Mouse (Mus musculus) kidney, embryonic 15.5 days (tissue): ENCODE measurements at regions not wholly inside any gene's neighbourhood (a gene's known extent, or its start where the extent isn't known, plus 50 kb on each side); places are given as distances from the start of the nearest gene placed in this dataset.
"Not testable (repeated sequence)": the region's sequence is repeated elsewhere in the genome, so short reads cannot be mapped to it uniquely, and the experiment has no call there.

Experiments
- ATAC-seq: fragments of 200-750 bp; cut with Nextera tagmentation; replicated peaks from 2 replicates; pipeline ENCODE4 v1.8.0; 2017; ENCODE audit warnings: moderate TSS enrichment; ENCODE audit not compliant: low FRiP score
- H3K27ac ChIP-seq: fragments of 300-500 bp; sonication (generic); 2 replicates; pipeline ENCODE4 v1.5.1; 2015; ENCODE audit warnings: mild to moderate bottlenecking, inconsistent platforms
- H3K27me3 ChIP-seq: fragments of 300-500 bp; sonication (generic); 2 replicates; pipeline ENCODE4 v1.6.1; 2015; ENCODE audit warnings: inconsistent platforms
- H3K36me3 ChIP-seq: fragments of 300-500 bp; sonication (generic); 2 replicates; pipeline ENCODE4 v1.6.1; 2015; ENCODE audit warnings: inconsistent platforms
- H3K4me1 ChIP-seq: fragments of 300-500 bp; sonication (generic); 2 replicates; pipeline ENCODE4 v1.6.1; 2015; ENCODE audit warnings: inconsistent platforms
- H3K4me2 ChIP-seq: fragments of 300-500 bp; sonication (generic); 2 replicates; pipeline ENCODE4 v1.6.1; 2015; ENCODE audit warnings: moderate library complexity, mild to moderate bottlenecking, inconsistent platforms
- H3K4me3 ChIP-seq: fragments of 300-500 bp; sonication (generic); replicated peaks from 2 replicates; pipeline ENCODE4 v1.5.1; 2015; ENCODE audit warnings: mild to moderate bottlenecking, inconsistent platforms
- H3K9ac ChIP-seq: fragments of 300-500 bp; sonication (generic); 2 replicates; pipeline ENCODE4 v1.6.1; 2015; ENCODE audit warnings: mild to moderate bottlenecking, inconsistent platforms
- H3K9me3 ChIP-seq: fragments of 300-500 bp; sonication (generic); replicated peaks from 2 replicates; pipeline ENCODE4 v1.6.1; 2016; ENCODE audit warnings: inconsistent platforms
- WGBS: fragments of 180-500 bp; shearing (Covaris S2); methylation state at CpG from one replicate; pipeline ENCODE4 v1.1.7; 2015; ENCODE audit warnings: mixed read lengths; 5-methylcytosine and 5-hydroxymethylcytosine counted together

DNA sequence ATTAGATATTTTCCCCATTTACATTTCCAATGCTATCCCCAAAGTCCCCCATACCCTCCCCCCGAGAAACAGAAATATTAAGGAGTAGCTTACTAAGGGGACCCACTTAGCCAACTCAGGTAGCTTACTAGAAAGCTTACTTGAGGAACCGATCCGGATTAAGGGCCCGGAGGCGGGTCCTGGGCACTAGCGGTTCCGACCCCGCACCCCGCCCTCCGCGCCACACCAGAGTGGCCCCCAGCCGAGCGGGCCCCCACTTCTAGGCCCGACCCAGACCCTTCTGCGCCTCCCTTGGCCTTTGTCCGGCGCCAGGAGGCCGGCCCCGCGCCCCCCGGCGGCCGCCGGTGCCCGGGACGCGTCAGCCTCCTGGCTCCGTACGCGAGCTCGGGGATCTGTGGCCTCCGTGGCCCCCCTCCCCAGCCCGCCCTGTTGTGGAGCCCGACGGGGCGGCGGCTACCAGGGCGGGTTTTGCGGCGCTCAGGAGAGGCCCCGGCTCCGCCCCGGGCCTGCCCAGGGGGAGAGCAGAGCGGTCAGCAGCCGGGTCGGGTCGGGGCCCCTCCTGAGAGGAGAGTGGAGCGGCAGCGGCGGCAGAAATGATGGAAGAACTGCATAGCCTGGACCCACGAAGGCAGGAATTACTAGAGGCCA, 106.5 kb downstream of the Zfp600 start:
- not testable (repeated sequence) for H3K27ac ChIP-seq, H3K27me3 ChIP-seq, H3K9ac ChIP-seq, H3K4me1 ChIP-seq, H3K36me3 ChIP-seq, H3K9me3 ChIP-seq
- 5% methylated on average over 35 of the region's 51 CpGs for WGBS
- Histone ChIP-seq H3K4me2 (peak overlapping the region; percentile 55), H3K4me3 (peak overlapping the region; percentile 35)
- ATAC-seq: peak; percentile 99

GRCm38 (mm10) chr4:146263790-146264189, 107.2 kb downstream of the Zfp600 start:
- ATAC-seq, H3K9me3 ChIP-seq, H3K9ac ChIP-seq, H3K36me3 ChIP-seq, H3K4me3 ChIP-seq, H3K27me3 ChIP-seq, H3K27ac ChIP-seq, H3K4me1 ChIP-seq: not testable (repeated sequence)
- H3K4me2 ChIP-seq: peak overlapping the region; percentile 55; the same call in 1 of the 2 replicates
- 67% methylated on average over 4 of the region's 5 CpGs for WGBS

DNA sequence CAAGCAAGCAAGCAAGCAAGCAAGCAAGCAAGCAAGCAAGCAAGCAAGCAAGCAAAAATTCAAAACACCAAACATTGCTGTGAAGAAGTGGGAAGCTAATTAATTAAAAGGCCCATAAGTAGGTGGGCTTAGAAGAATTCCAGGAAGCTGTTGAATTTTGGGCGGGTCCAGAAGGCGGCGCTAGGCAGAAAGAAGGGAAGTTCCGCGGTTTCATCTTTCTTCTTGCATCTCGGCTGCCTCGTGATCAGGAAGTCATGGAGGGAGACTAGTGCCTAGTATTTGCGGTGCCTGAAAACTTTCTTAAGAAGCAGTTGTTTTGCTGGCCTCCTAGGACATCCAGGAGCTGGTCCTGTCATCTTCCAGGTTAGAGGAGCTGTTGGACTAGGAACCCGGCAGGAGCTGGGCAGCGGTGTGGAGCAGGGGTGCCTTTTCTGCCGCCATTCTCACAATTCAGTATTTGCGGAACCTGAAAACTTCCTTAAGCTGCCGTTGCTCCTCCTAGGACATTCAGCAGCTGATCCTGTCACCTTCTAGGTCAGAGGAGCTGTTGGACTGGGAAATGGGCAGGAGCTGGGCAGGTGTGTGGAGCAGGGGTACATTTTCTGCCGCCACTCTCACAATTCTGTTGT, 113.6 kb downstream of the Zfp600 start:
- H3K9me3 ChIP-seq, H3K27me3 ChIP-seq, H3K27ac ChIP-seq, H3K4me1 ChIP-seq, H3K36me3 ChIP-seq, H3K9ac ChIP-seq, H3K4me2 ChIP-seq, H3K4me3 ChIP-seq, ATAC-seq: not testable (repeated sequence)
- no CpG with 5 or more reads among the region's 14 CpGs for WGBS
